Mouse (Mus musculus): ENCODE measurements around the gene Rbfox3. TPM values are rescaled to one million over a fixed set of nuclear protein-coding genes. Genes with fewer than 3 reads are reported as not detected.

Rbfox3 gene
- polyA plus RNA-seq (2016; fragmentation: Nextera tagmentation; extraction: Ambion mirVana) = 0.14 and 0.60 TPM in 2 replicates

DNA sequence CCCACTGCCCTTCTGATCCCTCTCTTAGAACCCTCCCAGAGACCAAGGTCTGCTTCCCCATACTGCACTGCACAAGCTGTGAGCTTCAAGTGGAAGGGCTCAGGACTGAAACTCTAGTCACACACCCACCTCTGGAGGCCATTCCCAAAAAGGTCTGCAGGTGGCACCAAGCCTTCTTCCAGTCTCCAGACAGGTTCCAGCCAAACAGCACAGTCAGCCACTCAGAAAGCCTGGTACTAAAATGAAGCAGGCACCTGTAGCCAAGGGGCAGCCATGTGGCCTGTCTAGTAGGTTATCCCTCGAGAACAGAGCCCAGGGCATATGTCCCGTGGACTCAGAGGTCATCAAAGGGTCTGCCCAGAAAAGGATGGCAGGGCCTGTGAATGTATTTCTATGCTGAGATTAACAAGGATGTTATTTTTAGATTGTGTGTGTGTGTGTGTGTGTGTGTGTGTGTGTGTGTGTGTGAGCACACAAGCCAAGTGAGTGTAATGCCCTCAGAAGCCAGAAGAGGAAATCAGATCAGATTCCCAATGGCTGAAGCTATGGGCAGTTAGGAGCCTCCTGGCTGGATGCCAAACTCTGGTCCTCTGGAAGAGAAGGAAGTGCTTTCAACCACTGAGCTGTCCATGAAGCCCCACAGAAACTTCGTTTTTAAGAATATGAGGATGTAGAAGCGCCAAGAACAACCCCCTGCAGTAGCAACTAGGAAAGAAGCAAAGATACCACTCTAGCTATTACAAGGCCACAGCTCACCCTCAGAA, at the start of gene Rbfox3:
TSS of gene Rbfox3 (minus strand) at position 291 of the 764 bp plus-strand sequence.
- Histone ChIP-seq H3K9me3 (no peaks in the 10 kb centered on the region), H3K27me3 (ENCODE audit: insufficient read depth, poor library complexity, severe bottlenecking) (peaks cover 75% of the 10 kb centered on the region), H3K4me1 (peaks cover 61% of the 10 kb centered on the region), H3K4me3 (no peak within 1 kb of the TSS), H3K27ac (no peak within 1 kb of the TSS), H3K36me3 (no peaks in the 10 kb centered on the region)
- no peak for DNase-seq (ENCODE audit: low spot score)
- 42% methylated on average over 4 of the region's 4 CpGs for WGBS

DNA sequence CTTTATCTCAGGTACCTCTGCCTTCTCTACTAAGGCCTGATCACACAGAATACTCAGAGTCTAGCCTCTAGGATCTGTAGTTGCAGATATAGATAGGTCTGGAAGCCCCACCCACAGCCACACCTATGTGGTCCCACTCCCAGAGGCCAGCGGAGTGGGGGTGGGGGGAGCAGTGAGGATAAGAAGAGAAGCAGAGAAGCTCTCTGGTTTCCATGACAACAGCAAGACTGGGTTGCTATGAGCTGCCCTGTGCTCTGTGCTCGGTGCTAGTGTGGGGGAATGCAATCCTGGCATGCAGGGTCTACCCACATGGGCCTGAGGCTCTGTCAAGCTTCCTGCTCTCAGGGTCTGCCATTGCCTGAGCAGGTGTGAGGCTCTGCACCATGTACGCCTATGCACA, 49.3 kb upstream of the Rbfox3 start:
- Histone ChIP-seq H3K4me1 (peaks cover 13% of the 10 kb centered on the region), H3K27ac (no peak overlapping the region), H3K4me3 (no peak overlapping the region), H3K36me3 (no peaks in the 10 kb centered on the region), H3K9me3 (no peaks in the 10 kb centered on the region), H3K27me3 (ENCODE audit: insufficient read depth, poor library complexity, severe bottlenecking) (peaks cover 41% of the 10 kb centered on the region)
- DNase-seq (ENCODE audit: low spot score) = no peak
- 63% methylated on average over 3 of the region's 3 CpGs for WGBS

DNA sequence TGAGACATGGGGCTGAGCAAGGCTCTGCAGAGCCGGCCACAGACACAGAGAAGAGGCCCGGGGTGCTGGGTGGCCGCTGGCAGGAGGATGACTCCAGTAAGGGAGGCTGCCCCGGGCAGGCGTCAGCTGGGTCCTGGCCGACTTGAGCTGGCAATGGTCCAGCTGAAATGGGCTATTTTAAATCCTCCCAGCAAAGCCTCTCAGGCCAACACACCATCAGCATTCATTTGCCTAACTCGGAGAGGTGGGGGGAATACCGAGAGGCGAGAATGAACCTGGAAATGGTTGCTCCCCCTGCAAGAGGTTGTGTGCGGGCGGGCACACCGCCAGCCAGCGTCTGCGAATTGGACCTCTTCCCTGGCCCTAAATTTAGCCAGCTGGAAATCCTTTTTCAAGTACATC, 45.7 kb upstream of the Rbfox3 start:
- WGBS = 59% methylated on average over 14 of the region's 14 CpGs
- DNase-seq (ENCODE audit: low spot score) = no peak
- Histone ChIP-seq H3K4me1 (peaks cover 13% of the 10 kb centered on the region), H3K9me3 (no peaks in the 10 kb centered on the region), H3K27ac (no peak overlapping the region), H3K4me3 (no peak overlapping the region), H3K36me3 (no peaks in the 10 kb centered on the region), H3K27me3 (ENCODE audit: insufficient read depth, poor library complexity, severe bottlenecking) (peaks cover 33% of the 10 kb centered on the region)

DNA sequence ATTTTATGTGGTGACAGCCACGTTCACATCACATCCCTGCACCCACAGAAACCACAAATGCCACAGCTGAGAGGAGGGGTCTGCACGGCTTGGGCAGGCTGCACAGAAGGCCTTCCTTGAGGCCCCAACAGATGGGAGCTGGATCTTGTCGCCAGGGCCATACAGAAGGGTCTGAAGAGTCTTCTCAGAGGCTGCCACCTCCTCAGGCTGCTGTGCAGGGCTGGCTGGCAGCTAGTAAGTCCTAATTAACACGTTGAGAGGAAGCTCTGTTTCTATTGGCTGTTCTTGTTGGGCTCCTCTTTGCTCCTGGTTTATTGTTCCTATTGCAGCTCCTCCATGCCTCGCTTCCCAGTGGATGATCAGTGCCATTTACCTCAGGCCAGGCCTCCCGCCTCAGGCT, 43.6 kb upstream of the Rbfox3 start:
- H3K4me3 ChIP-seq = no peak overlapping the region
- 52% methylated on average over 6 of the region's 6 CpGs for WGBS

DNA sequence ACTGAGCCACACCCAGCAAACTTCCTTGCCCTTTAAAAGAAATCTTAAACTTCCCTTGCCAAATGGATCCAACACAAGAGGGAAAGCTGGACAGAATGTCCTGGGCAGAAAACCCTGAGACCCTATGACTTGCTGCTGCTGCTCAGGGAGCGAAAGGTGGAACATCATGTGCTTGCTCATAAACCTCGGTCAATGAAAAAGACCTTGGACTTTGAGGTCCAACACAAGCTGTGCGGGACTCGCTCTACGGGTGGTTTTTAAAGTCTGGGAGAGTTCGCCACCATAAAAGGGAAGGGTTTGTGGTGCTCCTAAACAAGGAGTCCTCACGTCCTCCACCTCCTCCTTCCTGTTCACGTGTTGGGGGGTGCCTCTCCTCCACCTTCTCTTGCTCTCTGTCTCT, 34.5 kb upstream of the Rbfox3 start:
- 83% methylated on average over 8 of the region's 8 CpGs for WGBS
- Histone ChIP-seq H3K27ac (no peak overlapping the region), H3K36me3 (no peaks in the 10 kb centered on the region)

More for the DNA sequence above, 43.6 kb upstream of the Rbfox3 start:
- Histone ChIP-seq H3K36me3 (no peaks in the 10 kb centered on the region), H3K4me1 (peaks cover 13% of the 10 kb centered on the region), H3K27ac (no peak overlapping the region), H3K9me3 (no peaks in the 10 kb centered on the region), H3K27me3 (ENCODE audit: insufficient read depth, poor library complexity, severe bottlenecking) (peaks cover 50% of the 10 kb centered on the region)
- DNase-seq (ENCODE audit: low spot score) = no peak

DNA sequence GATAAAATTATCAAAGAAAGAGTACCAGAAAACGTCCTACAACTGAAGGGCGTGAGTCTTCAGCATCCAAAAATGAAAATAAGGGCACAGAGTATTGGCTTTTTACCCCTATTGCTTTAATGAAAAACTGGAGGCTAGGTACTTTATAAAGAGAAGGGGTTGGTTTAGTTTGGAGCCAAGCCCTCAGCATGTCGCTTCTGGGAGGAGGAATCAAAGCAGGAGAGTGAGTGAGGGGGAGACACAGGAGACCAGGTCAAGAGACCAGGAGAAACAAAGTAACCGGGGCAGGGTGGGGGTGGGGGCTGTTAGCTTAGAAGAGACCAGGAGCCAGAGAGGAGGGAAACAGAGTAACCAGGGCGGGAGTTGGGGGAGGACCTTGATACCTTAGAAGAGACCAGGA, 29.9 kb upstream of the Rbfox3 start:
- H3K9me3 ChIP-seq = no peaks in the 10 kb centered on the region
- no peaks in the 10 kb centered on the region for H3K4me1 ChIP-seq
- peaks cover 23% of the 10 kb centered on the region for H3K27me3 ChIP-seq (ENCODE audit: insufficient read depth, poor library complexity, severe bottlenecking)
- no peaks in the 10 kb centered on the region for H3K36me3 ChIP-seq
- DNase-seq (ENCODE audit: low spot score) = no peak
- 44% methylated on average over 5 of the region's 5 CpGs for WGBS
- no peak overlapping the region for H3K27ac ChIP-seq
- H3K4me3 ChIP-seq = no peak overlapping the region

More for the DNA sequence above, 34.5 kb upstream of the Rbfox3 start:
- no peaks in the 10 kb centered on the region for H3K9me3 ChIP-seq
- no peak overlapping the region for H3K4me3 ChIP-seq
- no peak for DNase-seq (ENCODE audit: low spot score)
- H3K4me1 ChIP-seq = 0 out of 2 replicates have a peak, but pooled peaks cover 2% of the 10 kb centered on the region
- H3K27me3 ChIP-seq (ENCODE audit: insufficient read depth, poor library complexity, severe bottlenecking) = peaks cover 55% of the 10 kb centered on the region

DNA sequence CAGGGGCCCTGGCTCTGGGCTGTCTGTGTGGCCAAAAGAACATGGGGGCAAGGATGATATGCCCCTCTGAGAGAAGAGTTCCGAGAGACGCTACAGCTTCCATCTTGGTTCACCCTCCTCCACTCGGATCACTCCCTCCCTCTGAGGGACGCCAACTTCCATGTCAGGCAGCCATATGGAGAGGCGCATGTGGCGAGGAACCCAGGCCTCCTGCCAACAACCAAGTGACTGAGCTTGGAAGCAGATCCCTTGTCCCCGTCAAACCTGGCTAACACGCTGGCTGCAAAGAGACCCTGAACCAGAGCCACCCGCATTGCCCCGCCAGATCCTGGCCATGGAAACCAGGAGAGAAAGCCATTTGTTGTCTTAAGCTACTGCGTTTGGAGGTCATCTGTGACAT, 29.1 kb upstream of the Rbfox3 start:
- no peak for DNase-seq (ENCODE audit: low spot score)
- WGBS = 80% methylated on average over 11 of the region's 11 CpGs
- peaks cover 16% of the 10 kb centered on the region for H3K27me3 ChIP-seq (ENCODE audit: insufficient read depth, poor library complexity, severe bottlenecking)

DNA sequence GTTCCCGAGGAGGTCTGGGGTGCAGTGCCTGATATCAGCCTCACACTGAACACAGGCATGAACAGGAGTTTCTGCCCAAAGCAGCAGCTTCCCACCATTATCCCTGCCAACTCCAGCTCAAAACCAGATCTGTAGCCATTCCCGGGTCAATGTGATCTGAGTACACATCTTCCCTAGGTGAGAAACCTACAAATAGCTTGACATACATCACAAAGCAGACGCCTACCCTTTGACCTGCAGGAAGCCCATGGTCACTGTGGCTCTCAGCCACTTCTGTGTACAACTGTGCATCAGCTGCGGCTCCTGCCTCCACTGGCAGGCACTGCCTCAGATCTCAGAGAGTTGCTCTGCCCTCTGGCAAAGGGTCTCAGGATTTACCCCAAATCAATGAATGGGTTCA, 28.3 kb upstream of the Rbfox3 start:
- no peak for DNase-seq (ENCODE audit: low spot score)
- 78% methylated on average over 4 of the region's 4 CpGs for WGBS

More for the DNA sequence above, 29.1 kb upstream of the Rbfox3 start:
- Histone ChIP-seq H3K4me1 (no peaks in the 10 kb centered on the region), H3K4me3 (no peak overlapping the region), H3K9me3 (no peaks in the 10 kb centered on the region), H3K27ac (no peak overlapping the region), H3K36me3 (no peaks in the 10 kb centered on the region)

DNA sequence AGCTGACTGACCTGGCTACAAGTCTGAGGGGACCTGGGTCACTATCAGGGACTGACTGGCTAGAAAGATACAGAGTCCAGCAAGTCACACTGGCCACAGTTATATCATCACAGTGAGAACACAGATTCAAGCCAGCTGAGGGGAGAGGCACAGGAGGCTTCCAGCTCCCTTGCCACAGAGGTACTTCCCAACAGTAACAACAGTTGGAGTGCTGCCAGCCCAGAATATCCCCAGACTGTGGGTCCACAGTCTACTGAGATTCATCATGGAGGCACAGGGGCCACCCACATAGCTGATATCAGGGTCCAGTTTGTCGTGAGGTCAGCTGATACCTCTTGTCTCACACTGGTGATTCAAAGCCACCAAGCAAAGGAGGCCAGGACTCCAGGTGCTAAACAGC, 23.5 kb upstream of the Rbfox3 start:
- 25% methylated on average over 1 of the region's 1 CpGs for WGBS

More for the DNA sequence above, 28.3 kb upstream of the Rbfox3 start:
- Histone ChIP-seq H3K27me3 (ENCODE audit: insufficient read depth, poor library complexity, severe bottlenecking) (peaks cover 16% of the 10 kb centered on the region), H3K9me3 (no peaks in the 10 kb centered on the region), H3K36me3 (no peaks in the 10 kb centered on the region), H3K4me3 (no peak overlapping the region), H3K4me1 (no peaks in the 10 kb centered on the region), H3K27ac (no peak overlapping the region)

DNA sequence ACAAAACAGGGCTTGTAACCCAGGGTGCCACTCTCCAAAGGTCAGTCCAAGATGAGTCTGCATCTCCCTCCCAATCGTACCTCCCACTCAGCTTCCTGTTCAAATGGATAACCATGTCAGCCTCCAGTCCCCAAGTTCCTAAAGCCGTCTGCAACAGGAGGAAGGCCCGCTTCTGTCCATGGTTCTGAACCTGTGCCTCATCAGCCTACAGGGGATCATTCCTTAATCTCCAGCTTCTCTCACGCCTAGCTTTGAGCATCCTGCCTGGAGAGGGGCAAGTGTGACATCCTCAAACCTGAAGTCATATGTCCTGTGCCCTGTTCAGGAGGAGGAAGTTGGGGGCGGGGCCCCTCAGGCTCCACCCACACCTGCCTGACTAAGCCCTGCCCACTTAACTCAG, 15.7 kb upstream of the Rbfox3 start:
- Histone ChIP-seq H3K27ac (no peak overlapping the region), H3K4me1 (no peaks in the 10 kb centered on the region), H3K9me3 (no peaks in the 10 kb centered on the region), H3K27me3 (ENCODE audit: insufficient read depth, poor library complexity, severe bottlenecking) (peaks cover 4% of the 10 kb centered on the region; the same call in 1 of the 2 replicates), H3K36me3 (no peaks in the 10 kb centered on the region), H3K4me3 (no peak overlapping the region)
- 11% methylated on average over 5 of the region's 5 CpGs for WGBS
- no peak for DNase-seq (ENCODE audit: low spot score)

More for the DNA sequence above, 23.5 kb upstream of the Rbfox3 start:
- DNase-seq (ENCODE audit: low spot score) = no peak
- Histone ChIP-seq H3K36me3 (no peaks in the 10 kb centered on the region), H3K27ac (no peak overlapping the region), H3K4me1 (no peaks in the 10 kb centered on the region), H3K27me3 (ENCODE audit: insufficient read depth, poor library complexity, severe bottlenecking) (no peaks in the 10 kb centered on the region), H3K9me3 (no peaks in the 10 kb centered on the region), H3K4me3 (no peak overlapping the region)

DNA sequence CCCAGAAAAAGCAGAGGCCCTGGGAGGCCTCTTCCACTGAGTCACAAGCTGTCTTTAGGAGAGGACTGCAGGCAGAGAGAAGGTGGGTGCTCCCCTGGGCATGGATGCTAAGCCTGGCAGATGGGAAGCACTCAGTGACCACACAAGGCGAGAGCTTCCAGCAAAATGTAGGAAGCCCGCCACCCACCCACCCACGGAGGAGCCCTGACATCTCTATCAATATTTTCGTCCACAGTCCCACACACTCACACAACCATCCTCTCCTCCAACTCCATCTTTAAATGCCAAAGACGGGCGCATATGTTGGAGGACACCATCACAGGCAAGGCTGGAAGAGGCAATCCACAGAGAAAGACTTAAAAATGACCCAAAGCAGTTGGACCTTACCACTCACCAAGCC, 10.5 kb upstream of the Rbfox3 start:
- H3K27ac ChIP-seq = no peak overlapping the region
- no peak for DNase-seq (ENCODE audit: low spot score)
- 71% methylated on average over 6 of the region's 6 CpGs for WGBS
- peaks cover 8% of the 10 kb centered on the region; the same call in 1 of the 2 replicates for H3K27me3 ChIP-seq (ENCODE audit: insufficient read depth, poor library complexity, severe bottlenecking)
- no peak overlapping the region for H3K4me3 ChIP-seq
- no peaks in the 10 kb centered on the region for H3K9me3 ChIP-seq
- peaks cover 4% of the 10 kb centered on the region; the same call in 1 of the 2 replicates for H3K4me1 ChIP-seq
- no peaks in the 10 kb centered on the region for H3K36me3 ChIP-seq

DNA sequence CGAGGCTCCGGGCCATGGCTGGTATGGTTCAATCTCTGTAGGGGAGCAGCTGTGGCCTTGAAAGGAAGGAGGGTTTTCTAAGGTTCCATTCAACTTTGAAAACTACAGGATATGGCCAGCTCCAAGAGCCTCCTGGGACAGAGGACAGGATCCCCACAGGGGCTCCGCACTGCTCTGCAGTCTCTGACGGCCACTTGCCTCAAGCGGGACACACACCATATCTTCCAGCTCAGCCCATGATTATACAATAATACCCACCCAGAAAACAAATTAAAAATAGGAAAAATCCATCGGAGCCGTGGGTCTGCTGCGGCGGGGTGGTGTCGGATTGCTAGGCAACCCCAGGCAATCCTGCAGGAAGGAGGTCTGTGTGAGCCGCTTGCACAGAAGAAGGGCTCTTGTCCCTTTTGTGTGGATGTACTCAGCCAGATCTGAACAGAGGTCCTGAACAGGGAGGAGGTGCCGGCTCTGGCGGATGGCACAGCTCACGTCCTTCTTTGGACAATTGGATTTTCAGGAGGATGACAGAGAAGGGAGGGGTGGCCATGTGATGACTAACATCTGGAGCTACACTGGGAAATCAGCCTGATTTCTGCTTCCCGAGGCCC, 5.1 kb upstream of the Rbfox3 start:
- no peak overlapping the region for H3K4me3 ChIP-seq
- no peak overlapping the region for H3K27ac ChIP-seq
- WGBS = 35% methylated on average over 15 of the region's 15 CpGs
- peaks cover 24% of the 10 kb centered on the region for H3K4me1 ChIP-seq
- H3K36me3 ChIP-seq = no peaks in the 10 kb centered on the region
- DNase-seq (ENCODE audit: low spot score) = no peak
- H3K27me3 ChIP-seq (ENCODE audit: insufficient read depth, poor library complexity, severe bottlenecking) = peaks cover 30% of the 10 kb centered on the region
- no peaks in the 10 kb centered on the region for H3K9me3 ChIP-seq

DNA sequence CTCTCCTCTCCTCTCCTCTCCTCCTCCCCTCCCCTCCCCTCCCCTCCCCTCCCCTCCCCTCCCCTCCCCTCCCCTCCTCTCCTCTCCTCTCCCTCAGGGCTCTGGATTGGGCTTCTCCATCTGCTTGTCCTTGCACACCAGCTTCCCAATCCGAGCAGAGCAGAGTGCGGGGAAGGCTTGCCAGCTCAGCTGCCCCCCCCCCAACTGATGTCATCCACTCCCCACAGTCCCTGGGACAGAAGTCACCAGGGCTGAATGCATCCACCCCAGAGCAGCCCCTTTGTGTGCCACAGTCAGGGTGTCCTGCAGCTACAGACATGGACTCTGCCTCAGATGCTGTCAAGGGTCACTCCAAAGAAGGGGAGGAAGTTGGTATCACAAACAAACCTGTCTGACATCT, 4.5 kb upstream of the Rbfox3 start:
- 66% methylated on average over 2 of the region's 2 CpGs for WGBS
- Histone ChIP-seq H3K4me3 (no peak overlapping the region), H3K27me3 (ENCODE audit: insufficient read depth, poor library complexity, severe bottlenecking) (peaks cover 36% of the 10 kb centered on the region), H3K9me3 (no peaks in the 10 kb centered on the region), H3K4me1 (peaks cover 30% of the 10 kb centered on the region), H3K36me3 (no peaks in the 10 kb centered on the region), H3K27ac (no peak overlapping the region)
- DNase-seq (ENCODE audit: low spot score) = no peak

Measured in heart, embryonic 10.5 days (tissue).